Mouse (Mus musculus) heart, postnatal 0 days (tissue): ENCODE data around the gene Mllt10.

Source experiments
- CTCF ChIP-seq: IDR thresholded peaks from 2 replicates; pipeline ENCODE4 v1.5.1; 2016; ENCODE audit warnings: antibody characterized with exemption, control low read depth, low read depth
- EP300 ChIP-seq: IDR thresholded peaks from 2 replicates; pipeline ENCODE4 v1.6.1; 2016; ENCODE audit warnings: antibody characterized with exemption, low read depth

GRCm38 (mm10) chr2:18051026-18051830, 3.8 kb upstream of the Mllt10 start:
- TF ChIP-seq CTCF, result no peak
- TF ChIP-seq EP300, result no peak
